ENCODE assay signal across 9 mouse cellular contexts in the genomic region with DNA sequence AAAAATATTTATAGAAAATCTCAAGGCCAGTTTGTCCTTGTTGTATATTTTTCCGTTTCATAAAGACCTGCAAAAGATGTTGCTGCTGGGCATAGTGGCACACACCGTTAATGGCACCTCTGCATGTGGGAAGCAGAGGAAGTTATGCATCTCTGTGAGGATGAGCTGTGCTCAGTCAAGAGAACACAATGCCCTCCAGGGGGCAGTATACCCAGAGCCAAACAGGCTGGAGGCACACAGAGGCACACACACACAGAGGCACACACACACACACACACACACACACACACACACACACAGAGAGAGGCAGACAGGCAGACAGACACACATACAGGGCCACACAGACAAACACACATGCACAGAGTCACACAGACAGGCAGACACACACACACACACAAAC.
DNase-seq lines count a peak whose midpoint lies in the region.
"Had no signal": no experiment of that assay in that cellular context is flagged by ENCODE, and none has a peak within 500 bp of the region (broad histone marks: within the 10 kb centered on the region; RNA-seq: fewer than 3 reads in every experiment).

No protein-coding gene starts in this region.

- peak; percentile 33 for DNase-seq in adrenal gland, postnatal 10 days
- no peak for DNase-seq in adrenal gland, adult (ENCODE audit: inconsistent age in 2 of 2, low spot score in 1 of 2)
- DNase-seq in kidney, postnatal 4 days, result peak; percentile 34 to 46
- no peak for DNase-seq in kidney, adult 11 months
- peak; percentile 45 for DNase-seq in right cerebral cortex, postnatal 14 days
- no peak for DNase-seq in right cerebral cortex, postnatal 36 days (ENCODE audit: low spot score in 2 of 2)
- DNase-seq in thymus, postnatal 25 days, result peak; percentile 36
- no peak for DNase-seq in left cerebral cortex, adult 11 months (ENCODE audit: low spot score)
- DNase-seq: gastrocnemius, postnatal 10 days had no signal

Comparison
In these comparisons a context has a peak if more than half of its experiments do, and no peak if none do; other contexts are left out.
1. DNase-seq: peak in adrenal gland, postnatal 10 days (single experiment), kidney, postnatal 4 days (2 of 2), right cerebral cortex, postnatal 14 days (single experiment) and thymus, postnatal 25 days (single experiment); none in adrenal gland, adult (0 of 2), kidney, adult 11 months (single experiment), right cerebral cortex, postnatal 36 days (0 of 2) and left cerebral cortex, adult 11 months (single experiment).